Mouse (Mus musculus) midbrain, embryonic 14.5 days (tissue): ENCODE measurements around the gene Rab30. TPM values are rescaled to one million over a fixed set of nuclear protein-coding genes. Genes with fewer than 3 reads are reported as not detected.

Experiments
- ATAC-seq: fragments of 200-750 bp; cut with Nextera tagmentation; 2 replicates; pipeline ENCODE4 v1.8.0; 2017; ENCODE audit warnings: moderate number of reproducible peaks, moderate library complexity; ENCODE audit not compliant: low FRiP score, low TSS enrichment
- DNase-seq: peaks from one replicate; pipeline ENCODE4 v3.0.0-alpha.2; 2015
- H3K27ac ChIP-seq: fragments of 300-500 bp; sonication (generic); replicated peaks from 2 replicates; pipeline ENCODE4 v1.5.1; 2014; ENCODE audit warnings: mild to moderate bottlenecking, low read depth, low read length, moderate library complexity
- H3K27me3 ChIP-seq: fragments of 300-500 bp; sonication (generic); 2 replicates; pipeline ENCODE4 v1.6.1; 2014; ENCODE audit warnings: low read length, control low read depth, mixed read lengths; ENCODE audit not compliant: control insufficient read depth, insufficient read depth
- H3K36me3 ChIP-seq: fragments of 300-500 bp; sonication (generic); 2 replicates; pipeline ENCODE4 v1.6.1; 2014; ENCODE audit warnings: low read length, control low read depth; ENCODE audit not compliant: control insufficient read depth, insufficient read depth
- H3K4me1 ChIP-seq: fragments of 300-500 bp; sonication (generic); 2 replicates; pipeline ENCODE4 v1.6.1; 2014; ENCODE audit warnings: mild to moderate bottlenecking, antibody characterized with exemption, low read length, control low read depth; ENCODE audit not compliant: control insufficient read depth, insufficient read depth
- H3K4me2 ChIP-seq: fragments of 300-500 bp; sonication (generic); 2 replicates; pipeline ENCODE4 v1.6.1; 2014; ENCODE audit warnings: mild to moderate bottlenecking, low read length, moderate library complexity
- H3K4me3 ChIP-seq: fragments of 300-500 bp; sonication (generic); replicated peaks from 2 replicates; pipeline ENCODE4 v1.5.1; 2014; ENCODE audit warnings: low read depth, low read length
- H3K9ac ChIP-seq: fragments of 300-500 bp; sonication (generic); replicated peaks from 2 replicates; pipeline ENCODE4 v1.6.1; 2014; ENCODE audit warnings: mild to moderate bottlenecking, low read length, moderate library complexity
- H3K9me3 ChIP-seq: fragments of 300-500 bp; sonication (generic); 2 replicates; pipeline ENCODE4 v1.6.1; 2016; ENCODE audit warnings: low read length, control low read depth, mixed read lengths; ENCODE audit not compliant: control insufficient read depth
- WGBS: fragments of 180-500 bp; shearing (Covaris S2); extraction: QIAGEN DNeasy Blood & Tissue Kit; methylation state at CpG from one replicate; pipeline ENCODE4 v1.1.7; 2014; 5-methylcytosine and 5-hydroxymethylcytosine counted together
- polyA plus RNA-seq: library from polyadenylated mRNA; unstranded; fragments of >200 nt; fragmentation: Nextera tagmentation; extraction: Ambion mirVana; gene quantifications from 2 replicates; pipeline ENCODE4 v1.2.1, GENCODE M21; 2014

Rab30 gene
- polyA plus RNA-seq, 1 experiment from 2014 or later: 28.1 TPM

GRCm38 (mm10) chr7:92874116-92874675, 132.8 kb downstream of the Rab30 start, which contains the start of the genes Ddias and Prcp:
Gene Ddias (minus strand): TSS chr7:92874247.
Gene Prcp (plus strand): TSS chr7:92874470.
- peak; percentile 97 for DNase-seq
- ATAC-seq: peak; percentile 89
- Histone ChIP-seq H3K4me1 (peaks cover 18% of the 10 kb centered on the region), H3K36me3 (no peaks in the 10 kb centered on the region), H3K27ac (peak within 1 kb of the TSS; percentile 98), H3K9ac (peak within 1 kb of the TSS; percentile 76), H3K4me3 (peak within 1 kb of the TSS; percentile 54), H3K27me3 (no peaks in the 10 kb centered on the region), H3K4me2 (peak within 1 kb of the TSS; percentile 62), H3K9me3 (no peaks in the 10 kb centered on the region)
- WGBS: under 1% methylated on average over 53 of the region's 53 CpGs

GRCm38 (mm10) chr7:92874761-92875408, 133.5 kb downstream of the Rab30 start:
- Histone ChIP-seq H3K4me2 (peak overlapping the region; percentile 62), H3K4me3 (peak overlapping the region; percentile 54), H3K4me1 (peaks cover 18% of the 10 kb centered on the region), H3K27ac (peak overlapping the region; percentile 98), H3K36me3 (no peaks in the 10 kb centered on the region), H3K27me3 (no peaks in the 10 kb centered on the region), H3K9ac (peak overlapping the region; percentile 76), H3K9me3 (no peaks in the 10 kb centered on the region)
- DNase-seq (peak; percentile 91), ATAC-seq (peak; percentile 89)
- under 1% methylated on average over 29 of the region's 29 CpGs for WGBS

GRCm38 (mm10) chr7:92876066-92876465, 134.7 kb downstream of the Rab30 start:
- H3K36me3 ChIP-seq: no peaks in the 10 kb centered on the region
- H3K4me2 ChIP-seq: peak overlapping the region; percentile 62
- no peaks in the 10 kb centered on the region for H3K27me3 ChIP-seq
- peaks cover 18% of the 10 kb centered on the region for H3K4me1 ChIP-seq
- H3K4me3 ChIP-seq: peak overlapping the region; percentile 54; the same call in 1 of the 2 replicates
- 48% methylated on average over 3 of the region's 3 CpGs for WGBS
- DNase-seq (peak; percentile 5), ATAC-seq (no peak)
- no peaks in the 10 kb centered on the region for H3K9me3 ChIP-seq
- no peak overlapping the region for H3K9ac ChIP-seq
- H3K27ac ChIP-seq: no peak overlapping the region

- no peak overlapping the region for H3K4me3 ChIP-seq
- no peaks in the 10 kb centered on the region for H3K27me3 ChIP-seq
- 51% methylated on average over 7 of the region's 7 CpGs for WGBS
- no peaks in the 10 kb centered on the region for H3K9me3 ChIP-seq
- no peak for ATAC-seq
- H3K4me2 ChIP-seq: peak overlapping the region; percentile 62
- H3K4me1 ChIP-seq: peaks cover 18% of the 10 kb centered on the region
- H3K36me3 ChIP-seq: no peaks in the 10 kb centered on the region
- H3K27ac ChIP-seq: no peak overlapping the region
- no peak for DNase-seq
- no peak overlapping the region for H3K9ac ChIP-seq
These were observed 135.1 kb downstream of the Rab30 start for GRCm38 (mm10) chr7:92876538-92876937.

GRCm38 (mm10) chr7:92878575-92879285, 137.3 kb downstream of the Rab30 start:
- Histone ChIP-seq H3K9ac (no peak overlapping the region), H3K4me1 (peaks cover 15% of the 10 kb centered on the region), H3K4me2 (no peak overlapping the region), H3K27me3 (no peaks in the 10 kb centered on the region), H3K4me3 (no peak overlapping the region), H3K27ac (no peak overlapping the region), H3K36me3 (no peaks in the 10 kb centered on the region), H3K9me3 (no peaks in the 10 kb centered on the region)
- no peak for DNase-seq
- no peak for ATAC-seq
- WGBS: 89% methylated on average over 7 of the region's 7 CpGs

GRCm38 (mm10) chr7:92883850-92884716, 142.7 kb downstream of the Rab30 start:
- Histone ChIP-seq H3K27me3 (no peaks in the 10 kb centered on the region), H3K4me1 (no peaks in the 10 kb centered on the region), H3K4me2 (no peak overlapping the region), H3K9ac (no peak overlapping the region), H3K4me3 (no peak overlapping the region), H3K9me3 (no peaks in the 10 kb centered on the region), H3K27ac (no peak overlapping the region), H3K36me3 (no peaks in the 10 kb centered on the region)
- WGBS: 81% methylated on average over 9 of the region's 9 CpGs
- no peak for ATAC-seq
- DNase-seq: no peak

GRCm38 (mm10) chr7:92884998-92885660, 143.7 kb downstream of the Rab30 start:
- 91% methylated on average over 6 of the region's 6 CpGs for WGBS
- H3K27me3 ChIP-seq: no peaks in the 10 kb centered on the region
- no peaks in the 10 kb centered on the region for H3K36me3 ChIP-seq
- H3K9me3 ChIP-seq: no peaks in the 10 kb centered on the region
- H3K4me2 ChIP-seq: no peak overlapping the region
- no peak overlapping the region for H3K4me3 ChIP-seq
- no peak overlapping the region for H3K9ac ChIP-seq
- DNase-seq: no peak
- no peak overlapping the region for H3K27ac ChIP-seq
- no peaks in the 10 kb centered on the region for H3K4me1 ChIP-seq
- ATAC-seq: no peak

- DNase-seq: no peak
- Histone ChIP-seq H3K4me3 (no peak overlapping the region), H3K9ac (no peak overlapping the region), H3K27ac (no peak overlapping the region), H3K27me3 (no peaks in the 10 kb centered on the region), H3K36me3 (no peaks in the 10 kb centered on the region), H3K9me3 (no peaks in the 10 kb centered on the region), H3K4me1 (no peaks in the 10 kb centered on the region), H3K4me2 (no peak overlapping the region)
- ATAC-seq: no peak
- WGBS: 89% methylated on average over 7 of the region's 7 CpGs
These were observed 145.4 kb downstream of the Rab30 start for GRCm38 (mm10) chr7:92886801-92887200.
